Mouse (Mus musculus) megakaryocyte, embryonic 14.5 days (primary cell): ENCODE measurements at regions not wholly inside any gene's neighbourhood (a gene's known extent, or its start where the extent isn't known, plus 50 kb on each side); places are given as distances from the start of the nearest gene placed in this dataset.

ENCODE experiments used
- FLI1 ChIP-seq: IDR thresholded peaks from 2 replicates; pipeline ENCODE4 v1.6.1; 2012; ENCODE audit warnings: low read length, inconsistent platforms, mixed read lengths
- GATA1 ChIP-seq: IDR thresholded peaks from 3 replicates; pipeline ENCODE4 v1.6.1; 2012; ENCODE audit warnings: mixed read lengths, low read length, inconsistent platforms, borderline replicate concordance

- TF ChIP-seq GATA1 (no peak), FLI1 (no peak)
Measured at GRCm38 (mm10) chr2:166510776-166511175, 202.9 kb downstream of the Prex1 start.
